Mouse (Mus musculus) thymus, adult 2 months (tissue): ENCODE measurements around the gene Serpina1d.
"Not testable (repeated sequence)": the region's sequence is repeated elsewhere in the genome, so short reads cannot be mapped to it uniquely, and the experiment has no call there.

Experiments
- CTCF ChIP-seq: fragments of 200-500 bp; IDR thresholded peaks from 2 replicates; pipeline ENCODE4 v1.5.1; 2012; ENCODE audit warnings: mild to moderate bottlenecking, control low read depth, low read length, moderate library complexity, borderline replicate concordance; ENCODE audit not compliant: control insufficient read depth, poor library complexity, insufficient read depth; ENCODE audit errors: extremely low read depth
- POLR2A ChIP-seq: fragments of 200-500 bp; IDR thresholded peaks from 2 replicates; pipeline ENCODE4 v1.6.1; 2012; ENCODE audit warnings: mild to moderate bottlenecking, low read length, control low read depth, moderate library complexity; ENCODE audit not compliant: control insufficient read depth, poor library complexity, insufficient read depth; ENCODE audit errors: extremely low read depth

- TF ChIP-seq CTCF, POLR2A: not testable (repeated sequence)
Measured at GRCm38 (mm10) chr12:103735101-103735500, 38.3 kb downstream of the Serpina1d start.
